Mouse (Mus musculus) left cerebral cortex, postnatal 10 days (tissue): ENCODE results near the gene Scn2b. TPM values are rescaled to one million over a fixed set of nuclear protein-coding genes. Genes with fewer than 3 reads are reported as not detected.

Experiments
- DNase-seq, 2 experiments: peaks; one replicate each; pipeline ENCODE4 v3.0.0; 2021 to 2022; ENCODE audit warnings: low spot score in 2 of 2, mixed read lengths in 1 of 2; ENCODE audit errors: extremely low spot score in 1 of 2
- intact Hi-C: fragments of 180-260 bp; cut with DNase I; formaldehyde crosslinking; loops from one replicate; pipeline ENCODE4 v1.15.1; 2025
- total RNA-seq, 2 experiments: library from RNA; stranded (reverse); gene quantifications; 2 replicates each; pipeline ENCODE4 v1.2.3; 2021

Gene Scn2b
- total RNA-seq, result 10 to 100 TPM; 89.1 to 97.5 TPM

DNA sequence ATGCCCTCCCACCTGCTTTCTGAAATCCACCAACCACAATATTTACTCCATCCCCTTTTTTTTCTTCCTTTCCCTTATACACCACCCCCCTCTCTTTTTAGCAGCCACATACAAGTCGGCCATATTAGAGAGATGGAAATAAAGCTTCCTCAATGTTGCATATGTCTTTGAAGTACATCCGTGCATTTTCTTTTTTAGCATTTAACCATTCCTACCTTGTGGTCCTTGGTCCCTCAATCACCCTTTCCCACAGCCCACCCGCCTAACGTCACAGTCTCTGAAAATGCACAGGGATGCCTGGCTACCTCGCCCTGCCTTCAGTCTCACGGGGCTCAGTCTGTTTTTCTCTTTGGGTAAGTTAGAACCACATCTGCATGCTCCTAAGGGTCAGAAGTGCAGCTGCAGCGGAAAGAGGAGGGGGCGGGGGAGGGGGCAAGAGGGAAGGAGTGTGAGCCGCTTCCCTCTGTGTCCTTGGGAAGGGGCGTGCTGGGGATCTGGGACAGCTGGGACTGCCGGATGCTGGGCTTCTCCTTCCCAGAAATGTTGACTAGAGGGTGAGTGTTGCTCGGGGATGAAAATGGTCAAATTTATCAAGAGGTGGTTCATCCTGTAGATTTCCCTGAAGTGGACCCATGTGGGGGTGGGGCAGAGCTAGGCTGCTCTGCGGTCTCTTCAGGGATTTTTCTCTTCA is at the start of gene Scn2b:
Scn2b (plus strand) TSS at position 42 of the 691 bp plus-strand sequence.
- peak in 1 of 2 experiments; percentile 54 for DNase-seq
- intact Hi-C loops, result no loop called here

DNA sequence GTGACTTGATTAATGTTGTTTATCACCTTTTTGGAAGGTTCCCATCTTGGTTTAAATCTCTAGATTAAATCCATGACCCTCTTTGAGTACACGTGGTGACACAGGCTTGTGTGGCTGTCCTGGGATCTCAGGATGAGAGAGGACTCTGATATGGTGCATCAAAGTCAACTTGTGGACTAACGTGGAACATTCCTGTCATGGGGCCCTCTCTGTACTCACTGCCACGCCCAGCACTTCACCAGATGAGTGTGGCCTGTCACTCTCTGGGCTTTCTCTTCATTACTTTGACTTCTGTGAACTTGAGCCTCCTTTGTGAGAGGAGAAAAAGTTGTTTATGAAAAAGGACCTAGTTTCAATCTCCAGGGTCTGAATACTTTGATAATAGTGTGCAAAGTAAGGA is 45.8 kb upstream of the Scn2b start:
- intact Hi-C loops, result no loop called here
- DNase-seq, result no peak

GRCm38 (mm10) chr9:45077859-45078258 is 39.7 kb upstream of the Scn2b start:
- intact Hi-C loops, result no loop called here
- DNase-seq, result no peak

DNA sequence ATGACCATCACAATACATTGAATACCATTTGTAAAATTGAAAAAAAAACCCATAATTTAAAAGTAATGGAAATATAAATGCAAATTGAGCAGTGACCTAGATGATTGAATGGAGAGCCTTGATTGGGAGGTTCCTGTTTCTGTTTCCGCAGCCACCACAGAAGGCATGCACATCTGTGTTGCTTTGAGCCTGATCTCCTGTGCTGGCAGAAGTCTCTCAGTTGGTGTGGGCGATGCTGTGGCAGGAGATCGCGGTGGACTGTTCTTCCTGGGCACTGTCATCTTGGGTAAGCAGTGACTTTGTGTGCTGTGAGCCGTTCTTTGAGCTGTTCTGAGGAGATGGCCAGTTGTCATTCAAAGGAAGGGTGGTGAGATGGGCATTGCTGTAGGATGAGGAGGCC is 38.6 kb upstream of the Scn2b start, which contains the start of gene Jaml:
Jaml (plus strand) TSS at position 173 of the 400 bp plus-strand sequence.
- no peak for DNase-seq
- intact Hi-C loops, result no loop called here

- no peak for DNase-seq
- intact Hi-C loops, result no loop called here
These were observed 34.5 kb upstream of the Scn2b start for GRCm38 (mm10) chr9:45083132-45083531.

- intact Hi-C loops, result no loop called here
These were observed 33.0 kb upstream of the Scn2b start for GRCm38 (mm10) chr9:45084556-45084955.

GRCm38 (mm10) chr9:45085741-45086690 is 31.6 kb upstream of the Scn2b start:
- intact Hi-C loops, result no loop called here
- DNase-seq, result no peak

More at GRCm38 (mm10) chr9:45084556-45084955, 33.0 kb upstream of the Scn2b start:
- no peak for DNase-seq

- no peak for DNase-seq
- intact Hi-C loops, result no loop called here
These were observed 29.5 kb upstream of the Scn2b start for GRCm38 (mm10) chr9:45088040-45088439.

DNA sequence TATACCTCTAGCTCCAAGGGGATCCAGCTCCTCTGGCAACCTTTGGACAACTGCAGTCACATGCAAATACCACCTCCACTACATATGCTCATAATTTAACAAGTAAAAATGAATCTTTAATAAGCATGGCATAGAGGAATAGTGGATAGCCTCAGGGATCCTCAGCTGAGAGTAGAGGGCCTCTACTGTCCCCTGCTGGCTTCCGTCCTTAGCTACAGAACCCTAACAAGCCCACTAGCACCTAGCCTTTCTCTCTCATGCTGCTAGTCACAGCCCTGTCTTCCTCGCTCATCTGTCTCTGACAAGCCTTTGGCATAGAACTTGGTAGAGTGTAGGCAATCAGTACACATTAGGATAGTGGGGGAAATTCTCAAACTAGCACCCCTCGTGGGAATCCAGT is 26.8 kb upstream of the Scn2b start:
- intact Hi-C loops, result no loop called here

GRCm38 (mm10) chr9:45092641-45093040 is 24.9 kb upstream of the Scn2b start:
- intact Hi-C loops, result no loop called here
- peak in 1 of 2 experiments; percentile 34 for DNase-seq

More for the DNA sequence above, 26.8 kb upstream of the Scn2b start:
- no peak for DNase-seq

DNA sequence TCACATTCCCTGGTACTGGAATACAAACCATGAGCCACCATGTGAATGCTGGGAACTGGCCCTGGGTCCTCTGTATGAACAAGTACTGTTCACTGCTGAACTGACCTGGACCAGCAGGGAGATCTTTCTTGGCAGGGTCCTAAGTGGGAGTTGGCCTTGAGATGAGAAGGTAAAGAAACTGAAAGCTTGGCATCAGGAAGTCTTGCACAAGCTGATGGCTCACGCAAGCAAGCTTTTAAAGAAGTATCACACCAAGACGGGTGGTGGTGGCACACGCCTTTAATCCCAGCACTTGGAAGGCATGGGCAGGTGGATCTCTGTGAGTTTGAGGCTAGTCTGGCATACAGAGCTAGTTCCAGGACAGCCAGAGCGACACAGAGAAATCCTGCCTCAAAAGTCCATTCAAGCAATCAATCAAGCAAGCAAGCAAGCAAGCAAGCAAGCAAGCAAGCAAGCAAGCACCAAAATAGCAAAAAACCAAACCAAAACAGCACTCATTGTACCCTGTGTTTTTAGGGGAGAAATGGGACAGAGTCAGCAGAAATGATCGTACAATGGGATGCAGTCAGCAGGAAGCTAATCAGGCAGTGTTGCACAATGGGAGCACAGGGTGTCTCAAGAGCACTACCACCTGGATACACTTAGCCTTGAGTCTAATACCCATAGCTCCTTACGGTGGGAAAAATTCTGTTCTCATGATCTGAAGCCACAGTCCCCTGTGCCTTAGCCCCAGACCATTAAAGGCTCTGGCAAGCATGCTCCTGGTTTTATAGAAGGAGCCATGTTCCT is 22.2 kb upstream of the Scn2b start:
- no peak for DNase-seq

DNA sequence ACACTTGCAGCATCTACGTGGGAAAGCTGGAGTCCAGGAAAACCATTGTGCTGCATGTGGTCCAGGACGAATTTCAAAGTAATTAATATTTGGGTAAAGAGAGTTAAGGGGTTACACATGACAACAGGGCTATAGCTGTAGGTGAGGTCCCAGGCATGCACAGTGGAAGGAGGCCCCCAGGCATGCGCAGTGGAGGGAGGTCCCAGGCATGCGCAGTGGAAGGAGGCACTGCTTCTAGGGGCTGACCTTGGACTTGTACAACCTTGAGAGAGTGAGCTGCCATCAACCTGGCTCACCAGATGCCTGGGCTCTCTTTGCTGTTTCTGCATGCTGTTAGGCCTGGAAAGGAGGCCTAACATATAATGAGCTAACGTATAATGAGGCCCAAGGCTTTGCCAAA is 19.7 kb upstream of the Scn2b start:
- intact Hi-C loops, result no loop called here
- no peak for DNase-seq

More for the DNA sequence above, 22.2 kb upstream of the Scn2b start:
- intact Hi-C loops, result no loop called here

DNA sequence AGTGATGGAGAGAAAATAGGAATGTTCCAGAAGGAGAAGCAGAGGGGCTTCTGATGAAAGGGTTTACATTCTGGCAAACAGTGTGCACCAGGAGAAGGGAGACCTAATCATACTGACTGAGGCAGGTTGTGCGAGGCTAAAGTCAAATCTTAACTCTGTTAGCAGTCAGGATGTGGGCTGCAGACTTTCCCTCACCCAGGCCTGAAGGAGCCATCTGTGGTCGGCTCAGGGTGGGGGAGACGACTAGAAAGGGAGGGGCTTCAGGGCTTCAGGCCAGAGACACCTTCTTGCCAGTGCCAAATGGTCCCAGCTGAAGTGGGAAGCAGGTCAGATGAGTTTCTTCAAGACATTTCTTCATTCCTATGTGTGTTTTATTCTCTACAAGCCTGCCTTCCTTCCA is 19.2 kb upstream of the Scn2b start:
- intact Hi-C loops, result no loop called here
- no peak for DNase-seq

GRCm38 (mm10) chr9:45102528-45102927 is 15.1 kb upstream of the Scn2b start:
- intact Hi-C loops, result no loop called here
- DNase-seq, result no peak

GRCm38 (mm10) chr9:45103211-45103979 is 14.2 kb upstream of the Scn2b start:
- DNase-seq, result no peak
- intact Hi-C loops, result no loop called here

DNA sequence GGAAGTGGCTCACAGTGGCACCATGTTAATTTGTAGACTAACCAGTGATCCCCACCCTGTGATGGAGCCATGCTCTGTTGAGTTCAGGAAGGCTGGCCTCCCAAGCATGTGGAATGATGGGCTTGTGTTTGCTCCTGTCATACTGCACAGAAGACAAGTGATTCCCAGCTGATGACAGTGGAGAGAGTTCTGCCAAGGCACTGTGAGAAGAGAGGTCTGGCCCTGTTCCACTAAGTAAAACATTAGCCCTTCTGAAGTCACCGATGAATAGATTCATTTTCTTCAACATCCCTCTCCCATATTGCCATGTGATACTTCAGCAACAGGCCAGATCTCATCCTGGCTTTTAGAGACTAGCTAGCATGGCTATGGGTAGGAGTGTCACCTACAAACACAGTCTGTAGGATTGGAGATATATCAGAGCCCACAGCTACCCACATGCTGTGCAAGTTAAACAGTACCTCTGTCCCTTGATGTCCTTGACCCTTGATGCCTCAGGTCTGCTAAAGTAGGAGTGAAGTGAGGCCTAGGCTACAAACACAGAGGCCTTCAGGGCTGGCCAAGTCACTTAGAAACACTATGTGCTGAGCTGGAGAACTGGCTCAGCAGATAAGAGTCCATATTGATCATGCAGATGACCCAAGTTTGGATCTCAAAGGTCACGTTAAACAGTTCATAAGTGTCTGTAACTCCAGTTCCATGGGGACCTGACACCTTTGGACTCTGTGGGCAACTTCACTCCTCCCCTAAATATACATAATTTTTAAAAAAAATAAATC is 11.8 kb upstream of the Scn2b start:
- intact Hi-C loops, result no loop called here
- DNase-seq, result no peak

- intact Hi-C loops, result no loop called here
- peak in 1 of 2 experiments; percentile 68 for DNase-seq
These were observed 1.9 kb upstream of the Scn2b start for GRCm38 (mm10) chr9:45115706-45116105.

GRCm38 (mm10) chr9:45116819-45117218 is 763 bp upstream of the Scn2b start:
- DNase-seq, result no peak
- intact Hi-C loops, result no loop called here
